Mouse (Mus musculus) urinary bladder, postnatal 14 days (tissue): ENCODE results near the gene Adpgk.
"Not testable (repeated sequence)": the region's sequence is repeated elsewhere in the genome, so short reads cannot be mapped to it uniquely, and the experiment has no call there.

Source experiments
- DNase-seq: peaks from one replicate; pipeline ENCODE4 v3.0.0; 2021; ENCODE audit warnings: low spot score

Gene Adpgk

GRCm38 (mm10) chr9:59289529-59290115, 1.7 kb upstream of the Adpgk start:
- DNase-seq: no peak

- DNase-seq: no peak
These were observed 532 bp downstream of the Adpgk start for GRCm38 (mm10) chr9:59291688-59292492.

- DNase-seq: no peak
These were observed 1.1 kb downstream of the Adpgk start for GRCm38 (mm10) chr9:59292493-59292875.

- DNase-seq: no peak
These were observed 5.1 kb downstream of the Adpgk start for GRCm38 (mm10) chr9:59296419-59296818.

GRCm38 (mm10) chr9:59307890-59308289, 16.5 kb downstream of the Adpgk start:
- no peak for DNase-seq

GRCm38 (mm10) chr9:59310582-59311283, 19.4 kb downstream of the Adpgk start:
- no peak for DNase-seq

- no peak for DNase-seq
These were observed 19.9 kb downstream of the Adpgk start for GRCm38 (mm10) chr9:59311284-59311670.

- no peak for DNase-seq
These were observed 24.8 kb downstream of the Adpgk start for GRCm38 (mm10) chr9:59316206-59316605.

GRCm38 (mm10) chr9:59324351-59324750, 33.0 kb downstream of the Adpgk start:
- DNase-seq: no peak

- DNase-seq: no peak
These were observed 38.7 kb downstream of the Adpgk start for GRCm38 (mm10) chr9:59330055-59330454.

- no peak for DNase-seq
These were observed 45.2 kb downstream of the Adpgk start for GRCm38 (mm10) chr9:59336539-59336938.

- DNase-seq: no peak
These were observed 46.5 kb downstream of the Adpgk start for GRCm38 (mm10) chr9:59337889-59338288.

GRCm38 (mm10) chr9:59338411-59338810, 47.1 kb downstream of the Adpgk start:
- DNase-seq: no peak

GRCm38 (mm10) chr9:59339107-59339506, 47.7 kb downstream of the Adpgk start:
- DNase-seq: no peak

GRCm38 (mm10) chr9:59340002-59340401, 48.6 kb downstream of the Adpgk start:
- DNase-seq: no peak

GRCm38 (mm10) chr9:59346176-59346575, 54.8 kb downstream of the Adpgk start:
- DNase-seq: no peak

GRCm38 (mm10) chr9:59352586-59353252, 61.4 kb downstream of the Adpgk start:
- no peak for DNase-seq

- DNase-seq: peak; percentile 96
These were observed 61.9 kb downstream of the Adpgk start, which contains the start of gene Bbs4 for GRCm38 (mm10) chr9:59353253-59353639. Bbs4 (minus strand) TSS chr9:59353508.

GRCm38 (mm10) chr9:59358041-59358440, 66.7 kb downstream of the Adpgk start:
- DNase-seq: not testable (repeated sequence)

- not testable (repeated sequence) for DNase-seq
These were observed 69.1 kb downstream of the Adpgk start for GRCm38 (mm10) chr9:59360487-59360886.

GRCm38 (mm10) chr9:59369220-59369619, 77.9 kb downstream of the Adpgk start:
- DNase-seq: no peak

- no peak for DNase-seq
These were observed 78.3 kb downstream of the Adpgk start for GRCm38 (mm10) chr9:59369646-59370045.
